ENCODE assay signal across 26 mouse cellular contexts in genomic region chrX:60544098-60544497, GRCm38 (mm10). TPM values are rescaled to one million over a fixed set of nuclear protein-coding genes. Genes with fewer than 3 reads are reported as not detected.
DNase-seq lines count a peak whose midpoint lies in the region; ATAC-seq and TF ChIP-seq lines count a peak whose summit lies in the region.
"Had no signal": no experiment of that assay in that cellular context is flagged by ENCODE, and none has a peak within 500 bp of the region (broad histone marks: within the 10 kb centered on the region; RNA-seq: fewer than 3 reads in every experiment).

No protein-coding gene starts in this region.

- no peak for TF ChIP-seq POLR2A in brain, embryonic 14.5 days (IDR thresholded peaks at IDR 0.05; ENCODE audit: borderline replicate concordance, extremely low read depth, insufficient read depth, insufficient read length, poor library complexity, severe bottlenecking)

- peak; percentile 20 for DNase-seq in hindbrain, embryonic 11.5 days (ENCODE audit: low spot score)
- no peak for DNase-seq in hindbrain, embryonic 14.5 days (ENCODE audit: low spot score)
- peak; percentile 1 for DNase-seq in ES-CJ7 (ENCODE audit: low read depth, low spot score)
- DNase-seq in brain, embryonic 14.5 days (ENCODE audit: low read depth) = peak; percentile 90
- no peak for DNase-seq in urinary bladder, adult 2 months (ENCODE audit: low spot score)
- no peak for DNase-seq in adrenal gland, adult 18-20 months (ENCODE audit: low spot score in 2 of 2)
- DNase-seq in cerebellum, adult 9-10 months = no peak
- DNase-seq: adrenal gland, postnatal 36 days; cerebellum, postnatal 10 days; gastrocnemius, adult 2 months; heart, adult 18-20 months; kidney, adult 18-20 months; kidney, postnatal 14 days; right cerebral cortex, adult 18-20 months; thymus, adult 18-20 months had no signal

- no peaks in the 10 kb centered on the region for H3K27me3 ChIP-seq in hindbrain, embryonic 11.5 days (ENCODE audit: control insufficient read depth, insufficient read depth, low read length)
- no peaks in the 10 kb centered on the region for H3K27me3 ChIP-seq in hindbrain, embryonic 14.5 days (ENCODE audit: control insufficient read depth, insufficient read depth, low read length)
- H3K27me3 ChIP-seq in forebrain, embryonic 12.5 days = no peaks in the 10 kb centered on the region
- H3K27me3 ChIP-seq: hindbrain, embryonic 15.5 days had no signal

- H3K4me3 ChIP-seq in hindbrain, embryonic 11.5 days (ENCODE audit: low read depth, low read length) = no peak overlapping the region
- H3K4me3 ChIP-seq in hindbrain, embryonic 14.5 days (replicated peaks; ENCODE audit: low read length) = no peak overlapping the region
- no peak overlapping the region for H3K4me3 ChIP-seq in forebrain, embryonic 12.5 days (replicated peaks)
- H3K4me3 ChIP-seq: embryonic facial prominence, embryonic 13.5 days; gastrocnemius, adult 2 months; hindbrain, embryonic 15.5 days; left cerebral cortex, adult 2 months; limb, embryonic 10.5 days; lung, embryonic 15.5 days had no signal

- 34% methylated on average over 4 of the region's 4 CpGs for WGBS in hindbrain, embryonic 11.5 days
- WGBS in hindbrain, embryonic 14.5 days = 41% methylated on average over 4 of the region's 4 CpGs
- WGBS in forebrain, embryonic 12.5 days = 30% methylated on average over 4 of the region's 4 CpGs

- peak; percentile 63 for ATAC-seq in hindbrain, embryonic 11.5 days (ENCODE audit: low FRiP score)
- ATAC-seq in hindbrain, embryonic 14.5 days (ENCODE audit: low FRiP score) = no peak
- peak; percentile 82; the same call in 1 of the 2 replicates for ATAC-seq in forebrain, embryonic 12.5 days (ENCODE audit: low FRiP score)

- H3K27ac ChIP-seq in hindbrain, embryonic 11.5 days (ENCODE audit: low read depth, low read length) = no peak overlapping the region
- H3K27ac ChIP-seq in hindbrain, embryonic 14.5 days = no peak overlapping the region
- no peak overlapping the region for H3K27ac ChIP-seq in forebrain, embryonic 12.5 days
- H3K27ac ChIP-seq: embryonic facial prominence, embryonic 13.5 days; gastrocnemius, adult 2 months; hindbrain, embryonic 15.5 days; left cerebral cortex, adult 2 months; limb, embryonic 10.5 days; lung, embryonic 15.5 days; macrophage had no signal

- no peaks in the 10 kb centered on the region for H3K36me3 ChIP-seq in hindbrain, embryonic 11.5 days (ENCODE audit: control insufficient read depth, insufficient read depth, low read length)
- no peaks in the 10 kb centered on the region for H3K36me3 ChIP-seq in hindbrain, embryonic 14.5 days (replicated peaks; ENCODE audit: control insufficient read depth, insufficient read depth)
- H3K36me3 ChIP-seq in forebrain, embryonic 12.5 days (replicated peaks) = no peaks in the 10 kb centered on the region
- H3K36me3 ChIP-seq: embryonic facial prominence, embryonic 13.5 days; hindbrain, embryonic 15.5 days; limb, embryonic 10.5 days; lung, embryonic 15.5 days had no signal

- H3K9ac ChIP-seq in hindbrain, embryonic 11.5 days (ENCODE audit: low read depth, low read length) = no peak overlapping the region
- H3K9ac ChIP-seq in hindbrain, embryonic 14.5 days = no peak overlapping the region
- H3K9ac ChIP-seq in forebrain, embryonic 12.5 days = no peak overlapping the region
- H3K9ac ChIP-seq: embryonic facial prominence, embryonic 13.5 days; hindbrain, embryonic 15.5 days; lung, embryonic 15.5 days had no signal

- no peak overlapping the region for H3K4me2 ChIP-seq in hindbrain, embryonic 11.5 days (replicated peaks; ENCODE audit: low read depth, low read length)
- no peak overlapping the region for H3K4me2 ChIP-seq in hindbrain, embryonic 14.5 days (replicated peaks)
- H3K4me2 ChIP-seq in forebrain, embryonic 12.5 days = no peak overlapping the region
- H3K4me2 ChIP-seq: embryonic facial prominence, embryonic 13.5 days; hindbrain, embryonic 15.5 days; liver, embryonic 11.5 days; lung, embryonic 15.5 days had no signal

- no peak for TF ChIP-seq CTCF in brain, embryonic 14.5 days (IDR thresholded peaks at IDR 0.05; ENCODE audit: borderline replicate concordance, extremely low read depth, insufficient read depth, insufficient read length)

- H3K4me1 ChIP-seq in hindbrain, embryonic 11.5 days (replicated peaks; ENCODE audit: control insufficient read depth, insufficient read depth, low read length) = no peaks in the 10 kb centered on the region
- no peaks in the 10 kb centered on the region for H3K4me1 ChIP-seq in hindbrain, embryonic 14.5 days (replicated peaks; ENCODE audit: control insufficient read depth, insufficient read depth, low read length)
- peaks cover 6% of the 10 kb centered on the region for H3K4me1 ChIP-seq in forebrain, embryonic 12.5 days
- H3K4me1 ChIP-seq: embryonic facial prominence, embryonic 13.5 days; hindbrain, embryonic 15.5 days; limb, embryonic 10.5 days; lung, embryonic 15.5 days had no signal

- H3K9me3 ChIP-seq in hindbrain, embryonic 11.5 days (ENCODE audit: control insufficient read depth, low read length) = no peaks in the 10 kb centered on the region
- H3K9me3 ChIP-seq in hindbrain, embryonic 14.5 days (ENCODE audit: control insufficient read depth, low read length) = no peaks in the 10 kb centered on the region
- H3K9me3 ChIP-seq in forebrain, embryonic 12.5 days = no peaks in the 10 kb centered on the region
- H3K9me3 ChIP-seq: embryonic facial prominence, embryonic 13.5 days; hindbrain, embryonic 15.5 days; limb, embryonic 10.5 days; lung, embryonic 15.5 days had no signal

RNA-seq across cellular contexts. Expression of gene Gm7073, which starts 5.0 kb away (rescaled TPM):
- polyA plus RNA-seq in hindbrain, embryonic 11.5 days (2014; fragmentation: Nextera tagmentation; extraction: Ambion mirVana) = not detected in 2 replicates
- polyA plus RNA-seq in hindbrain, embryonic 14.5 days (2014; fragmentation: Nextera tagmentation; extraction: Ambion mirVana) = not detected in 2 replicates
- polyA plus RNA-seq in brain, embryonic 14.5 days (2012; rRNA removed) = not detected in 2 replicates
- not detected in 2 replicates for polyA plus RNA-seq in forebrain, embryonic 12.5 days (2016; fragmentation: Nextera tagmentation; extraction: Ambion mirVana)
- not detected in 2 replicates for polyA plus RNA-seq in urinary bladder, adult 2 months (2012; rRNA removed)
- total RNA-seq in adrenal gland, adult 18-20 months (2021) = not detected
- total RNA-seq: adrenal gland, postnatal 36 days; gastrocnemius, adult 2 months; heart, adult 18-20 months; layer of hippocampus, adult 8-10 months; left cerebral cortex, adult 2 months had no signal
- polyA plus RNA-seq: embryonic facial prominence, embryonic 13.5 days; heart, embryonic 16.5 days; hindbrain, embryonic 15.5 days; limb, embryonic 10.5 days; liver, embryonic 11.5 days; lung, embryonic 15.5 days; macrophage; small intestine, adult 2 months had no signal

RNA-seq across cellular contexts. Expression of gene Atp11c, which starts 48.4 kb away (rescaled TPM):
- 18.1 and 20.6 TPM in 2 replicates for polyA plus RNA-seq in hindbrain, embryonic 11.5 days (2014; fragmentation: Nextera tagmentation; extraction: Ambion mirVana)
- polyA plus RNA-seq in hindbrain, embryonic 14.5 days (2014; fragmentation: Nextera tagmentation; extraction: Ambion mirVana) = 16.1 and 19.5 TPM in 2 replicates
- 20.0 and 25.2 TPM in 2 replicates for polyA plus RNA-seq in brain, embryonic 14.5 days (2012; rRNA removed)
- polyA plus RNA-seq in forebrain, embryonic 12.5 days (2016; fragmentation: Nextera tagmentation; extraction: Ambion mirVana) = 17.8 and 19.2 TPM in 2 replicates
- 8.3 and 8.4 TPM in 2 replicates for polyA plus RNA-seq in urinary bladder, adult 2 months (2012; rRNA removed)
- total RNA-seq in adrenal gland, adult 18-20 months (2021) = 10 to 100 TPM; 13.0 to 15.9 TPM

Comparison
In these comparisons a context has a peak if more than half of its experiments do, and no peak if none do; other contexts are left out.
1. DNase-seq: peak in hindbrain, embryonic 11.5 days (single experiment), ES-CJ7 (single experiment) and brain, embryonic 14.5 days (single experiment); none in hindbrain, embryonic 14.5 days (single experiment), urinary bladder, adult 2 months (single experiment), adrenal gland, adult 18-20 months (0 of 2) and cerebellum, adult 9-10 months (single experiment).